Mouse (Mus musculus) kidney, adult 2 months (tissue): ENCODE data around the gene Pth2.

Source experiments
- CTCF ChIP-seq: fragments of 200-500 bp; conservative IDR thresholded peaks from 2 replicates; pipeline ENCODE4 v1.5.1; 2011; ENCODE audit warnings: low read depth, mild to moderate bottlenecking, control low read depth, low read length, moderate library complexity, mixed read lengths; ENCODE audit not compliant: insufficient read depth, insufficient read length
- POLR2A ChIP-seq: fragments of 200-500 bp; IDR thresholded peaks from one replicate; pipeline ENCODE4 v1.6.1; 2011; ENCODE audit warnings: low read depth, low read length, control low read depth

DNA sequence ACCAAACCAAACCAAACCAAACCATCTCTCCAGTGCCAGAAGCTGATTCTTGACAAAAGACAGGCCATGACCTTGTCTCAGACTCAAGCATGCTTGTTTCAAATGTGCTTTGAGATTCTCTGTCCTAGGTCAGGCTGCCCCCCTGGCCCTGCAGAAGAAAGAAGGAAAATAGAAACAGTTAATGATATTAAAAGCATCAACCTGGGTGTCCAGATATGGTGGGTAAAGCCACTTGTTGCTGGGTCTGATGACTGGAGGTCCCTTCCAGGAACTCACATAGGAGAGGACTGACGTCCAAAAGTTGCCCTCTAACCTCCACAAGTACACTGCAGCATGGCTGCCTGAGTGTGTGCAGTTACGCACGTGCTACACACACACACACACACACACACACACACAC is 19.9 kb upstream of the Pth2 start:
- TF ChIP-seq CTCF = no peak
- no peak for TF ChIP-seq POLR2A
